Mouse (Mus musculus): ENCODE measurements around the gene Fam193b. TPM values are rescaled to one million over a fixed set of nuclear protein-coding genes. Genes with fewer than 3 reads are reported as not detected.
A peak's percentile ranks its signal among the peaks of the same experiment; 100 is the strongest.

Fam193b gene
- polyA plus RNA-seq, 1 experiment from 2014 or later = 70.7 TPM

- Histone ChIP-seq H3K36me3 (peaks cover 76% of the 10 kb centered on the region), H3K4me3 (no peak overlapping the region), H3K27ac (no peak overlapping the region), H3K27me3 (replicated peaks) (no peaks in the 10 kb centered on the region), H3K9me3 (no peaks in the 10 kb centered on the region), H3K4me1 (peaks cover 3% of the 10 kb centered on the region; the same call in 1 of the 2 replicates), H3K9ac (no peak overlapping the region), H3K4me2 (replicated peaks) (no peak overlapping the region)
- no peak for ATAC-seq (ENCODE audit: low FRiP score, low read depth)
- WGBS = 95% methylated on average over 2 of the region's 2 CpGs
These were observed 30.0 kb downstream of the Fam193b start for GRCm38 (mm10) chr13:55540933-55541332.

- H3K9me3 ChIP-seq = no peaks in the 10 kb centered on the region
- H3K4me2 ChIP-seq (replicated peaks) = peak within 1 kb of the TSS; percentile 97
- no peak within 1 kb of the TSS for H3K27ac ChIP-seq
- H3K27me3 ChIP-seq (replicated peaks) = no peaks in the 10 kb centered on the region
- peak; percentile 97 for ATAC-seq (ENCODE audit: low FRiP score, low read depth)
- WGBS = under 1% methylated on average over 70 of the region's 70 CpGs
- H3K36me3 ChIP-seq = peaks cover 65% of the 10 kb centered on the region
- H3K4me1 ChIP-seq = peaks cover 13% of the 10 kb centered on the region
- peak within 1 kb of the TSS; percentile 83 for H3K9ac ChIP-seq
- peak within 1 kb of the TSS; percentile 83 for H3K4me3 ChIP-seq
These were observed 34.4 kb downstream of the Fam193b start, which contains the start of gene Ddx41 for GRCm38 (mm10) chr13:55536194-55537175. Ddx41 (minus strand) TSS chr13:55536658.

- H3K9ac ChIP-seq = peak overlapping the region; percentile 83
- H3K27me3 ChIP-seq (replicated peaks) = no peaks in the 10 kb centered on the region
- 21% methylated on average over 17 of the region's 17 CpGs for WGBS
- no peak for ATAC-seq (ENCODE audit: low FRiP score, low read depth)
- peaks cover 13% of the 10 kb centered on the region for H3K4me1 ChIP-seq
- H3K27ac ChIP-seq = no peak overlapping the region
- H3K36me3 ChIP-seq = peaks cover 64% of the 10 kb centered on the region
- H3K9me3 ChIP-seq = no peaks in the 10 kb centered on the region
- H3K4me2 ChIP-seq (replicated peaks) = peak overlapping the region; percentile 97
- H3K4me3 ChIP-seq = peak overlapping the region; percentile 83
These were observed 35.1 kb downstream of the Fam193b start for GRCm38 (mm10) chr13:55535796-55536193.

- Histone ChIP-seq H3K27me3 (replicated peaks) (no peaks in the 10 kb centered on the region), H3K4me3 (peak overlapping the region; percentile 83; the same call in 1 of the 2 replicates), H3K27ac (no peak overlapping the region), H3K9me3 (no peaks in the 10 kb centered on the region), H3K4me2 (replicated peaks) (peak overlapping the region; percentile 97), H3K9ac (peak overlapping the region; percentile 83; the same call in 1 of the 2 replicates), H3K4me1 (peaks cover 13% of the 10 kb centered on the region), H3K36me3 (peaks cover 64% of the 10 kb centered on the region)
- 93% methylated on average over 15 of the region's 15 CpGs for WGBS
- no peak for ATAC-seq (ENCODE audit: low FRiP score, low read depth)
These were observed 35.7 kb downstream of the Fam193b start for GRCm38 (mm10) chr13:55535191-55535590.

- H3K27me3 ChIP-seq (replicated peaks) = no peaks in the 10 kb centered on the region
- 90% methylated on average over 8 of the region's 8 CpGs for WGBS
- H3K4me3 ChIP-seq = no peak within 1 kb of the TSS
- no peaks in the 10 kb centered on the region for H3K9me3 ChIP-seq
- no peak within 1 kb of the TSS for H3K9ac ChIP-seq
- no peak within 1 kb of the TSS for H3K4me2 ChIP-seq (replicated peaks)
- no peak for ATAC-seq (ENCODE audit: low FRiP score, low read depth)
- H3K36me3 ChIP-seq = peaks cover 54% of the 10 kb centered on the region
- no peaks in the 10 kb centered on the region for H3K4me1 ChIP-seq
- no peak within 1 kb of the TSS for H3K27ac ChIP-seq
These were observed 41.6 kb downstream of the Fam193b start, which contains the start of gene Dok3 for GRCm38 (mm10) chr13:55529198-55529915. Dok3 (minus strand) TSS chr13:55529296.

- peaks cover 41% of the 10 kb centered on the region for H3K36me3 ChIP-seq
- no peak for ATAC-seq (ENCODE audit: low FRiP score, low read depth)
- H3K4me1 ChIP-seq = no peaks in the 10 kb centered on the region
- H3K27me3 ChIP-seq (replicated peaks) = no peaks in the 10 kb centered on the region
- 82% methylated on average over 18 of the region's 18 CpGs for WGBS
- no peak overlapping the region for H3K4me3 ChIP-seq
- no peaks in the 10 kb centered on the region for H3K9me3 ChIP-seq
- H3K4me2 ChIP-seq (replicated peaks) = no peak overlapping the region
- no peak overlapping the region for H3K9ac ChIP-seq
- no peak overlapping the region for H3K27ac ChIP-seq
These were observed 42.8 kb downstream of the Fam193b start for GRCm38 (mm10) chr13:55527834-55528772.

GRCm38 (mm10) chr13:55527212-55527611, 43.7 kb downstream of the Fam193b start:
- peaks cover 34% of the 10 kb centered on the region for H3K36me3 ChIP-seq
- 87% methylated on average over 16 of the region's 16 CpGs for WGBS

GRCm38 (mm10) chr13:55525733-55526553, 45.0 kb downstream of the Fam193b start:
- 81% methylated on average over 16 of the region's 16 CpGs for WGBS
- no peaks in the 10 kb centered on the region for H3K4me1 ChIP-seq
- H3K4me3 ChIP-seq = no peak overlapping the region
- H3K4me2 ChIP-seq (replicated peaks) = no peak overlapping the region
- no peak overlapping the region for H3K9ac ChIP-seq
- no peak overlapping the region for H3K27ac ChIP-seq
- H3K36me3 ChIP-seq = peaks cover 21% of the 10 kb centered on the region
- no peaks in the 10 kb centered on the region for H3K9me3 ChIP-seq
- no peaks in the 10 kb centered on the region for H3K27me3 ChIP-seq (replicated peaks)
- no peak for ATAC-seq (ENCODE audit: low FRiP score, low read depth)

More at GRCm38 (mm10) chr13:55527212-55527611, 43.7 kb downstream of the Fam193b start:
- no peak overlapping the region for H3K4me3 ChIP-seq
- H3K27ac ChIP-seq = no peak overlapping the region
- no peaks in the 10 kb centered on the region for H3K9me3 ChIP-seq
- H3K4me2 ChIP-seq (replicated peaks) = no peak overlapping the region
- no peak for ATAC-seq (ENCODE audit: low FRiP score, low read depth)
- H3K27me3 ChIP-seq (replicated peaks) = no peaks in the 10 kb centered on the region
- H3K9ac ChIP-seq = no peak overlapping the region
- H3K4me1 ChIP-seq = no peaks in the 10 kb centered on the region

GRCm38 (mm10) chr13:55523951-55524600, 46.8 kb downstream of the Fam193b start:
- Histone ChIP-seq H3K4me2 (replicated peaks) (no peak overlapping the region), H3K36me3 (peaks cover 4% of the 10 kb centered on the region), H3K27me3 (replicated peaks) (no peaks in the 10 kb centered on the region), H3K9ac (no peak overlapping the region), H3K4me1 (no peaks in the 10 kb centered on the region), H3K27ac (no peak overlapping the region), H3K4me3 (no peak overlapping the region), H3K9me3 (0 out of 2 replicates have a peak, but pooled peaks cover 2% of the 10 kb centered on the region)
- 93% methylated on average over 23 of the region's 23 CpGs for WGBS
- ATAC-seq (ENCODE audit: low FRiP score, low read depth) = no peak

- no peak overlapping the region for H3K4me2 ChIP-seq (replicated peaks)
- no peaks in the 10 kb centered on the region for H3K27me3 ChIP-seq (replicated peaks)
- ATAC-seq (ENCODE audit: low FRiP score, low read depth) = no peak
- H3K9me3 ChIP-seq = 0 out of 2 replicates have a peak, but pooled peaks cover 2% of the 10 kb centered on the region
- 75% methylated on average over 17 of the region's 17 CpGs for WGBS
- no peaks in the 10 kb centered on the region for H3K4me1 ChIP-seq
- H3K9ac ChIP-seq = no peak overlapping the region
- H3K4me3 ChIP-seq = no peak overlapping the region
- H3K27ac ChIP-seq = no peak overlapping the region
- H3K36me3 ChIP-seq = no peaks in the 10 kb centered on the region
These were observed 47.6 kb downstream of the Fam193b start for GRCm38 (mm10) chr13:55523278-55523677.

Data from neural tube, embryonic 12.5 days (tissue).